Mouse (Mus musculus) liver, embryonic 16.5 days (tissue): ENCODE results near the gene Spdya. TPM values are rescaled to one million over a fixed set of nuclear protein-coding genes. Genes with fewer than 3 reads are reported as not detected.
"Not testable (repeated sequence)": the region's sequence is repeated elsewhere in the genome, so short reads cannot be mapped to it uniquely, and the experiment has no call there.

Experiments
- ATAC-seq: fragments of 200-750 bp; cut with Nextera tagmentation; 2 replicates; pipeline ENCODE4 v1.8.0; 2017; ENCODE audit warnings: low read depth, mild to moderate bottlenecking, moderate number of reproducible peaks, moderate library complexity
- H3K27ac ChIP-seq: fragments of 300-500 bp; sonication (generic); 2 replicates; pipeline ENCODE4 v1.5.1; 2014; ENCODE audit warnings: mild to moderate bottlenecking, low read length
- H3K27me3 ChIP-seq: fragments of 300-500 bp; sonication (generic); 2 replicates; pipeline ENCODE4 v1.6.1; 2014; ENCODE audit warnings: low read depth, low read length, mixed read lengths; ENCODE audit not compliant: control insufficient read depth, insufficient read depth
- H3K36me3 ChIP-seq: fragments of 300-500 bp; sonication (generic); 2 replicates; pipeline ENCODE4 v1.6.1; 2014; ENCODE audit warnings: mild to moderate bottlenecking; ENCODE audit not compliant: control insufficient read depth, insufficient read depth
- H3K4me1 ChIP-seq: fragments of 300-500 bp; sonication (generic); 2 replicates; pipeline ENCODE4 v1.6.1; 2014; ENCODE audit warnings: low read depth, low read length, mixed read lengths; ENCODE audit not compliant: control insufficient read depth
- H3K4me2 ChIP-seq: fragments of 300-500 bp; sonication (generic); 2 replicates; pipeline ENCODE4 v1.6.1; 2014; ENCODE audit warnings: low read depth, low read length, mixed read lengths
- H3K4me3 ChIP-seq: fragments of 300-500 bp; sonication (generic); 2 replicates; pipeline ENCODE4 v1.5.1; 2014; ENCODE audit warnings: low read depth, mild to moderate bottlenecking, low read length
- H3K9ac ChIP-seq: fragments of 300-500 bp; sonication (generic); 2 replicates; pipeline ENCODE4 v1.6.1; 2014; ENCODE audit warnings: low read depth, low read length
- H3K9me3 ChIP-seq: fragments of 300-500 bp; sonication (generic); replicated peaks from 2 replicates; pipeline ENCODE4 v1.6.1; 2016; ENCODE audit warnings: low read length; ENCODE audit not compliant: control insufficient read depth
- WGBS: fragments of 180-500 bp; shearing (Covaris S2); extraction: QIAGEN DNeasy Blood & Tissue Kit; methylation state at CpG from one replicate; pipeline ENCODE4 v1.1.7; 2014; ENCODE audit not compliant: insufficient replicate concordance; 5-methylcytosine and 5-hydroxymethylcytosine counted together
- polyA plus RNA-seq: library from polyadenylated mRNA; unstranded; fragments of >200 nt; fragmentation: Nextera tagmentation; extraction: Ambion mirVana; gene quantifications from 2 replicates; pipeline ENCODE4 v1.2.1, GENCODE M21; 2015

Gene Spdya
- polyA plus RNA-seq, 1 experiment from 2014 or later: 0.19 TPM

DNA sequence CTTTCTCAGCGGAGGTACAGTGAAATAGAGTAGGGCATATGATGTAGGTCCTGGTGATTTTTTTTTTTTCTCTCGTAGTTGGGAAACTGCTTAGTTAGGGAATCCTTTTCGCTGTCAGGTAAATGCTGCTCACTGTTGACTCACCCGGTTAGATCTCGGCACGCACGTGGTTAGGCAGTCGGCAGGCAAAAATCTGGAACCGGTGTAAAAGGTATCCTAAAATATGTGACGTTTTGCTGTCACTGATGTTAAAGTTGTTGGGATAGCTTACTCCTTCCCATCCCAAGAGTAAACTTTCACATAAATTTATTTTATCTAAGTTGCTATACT is 65.1 kb downstream of the Spdya start:
- peak overlapping the region; percentile 97 for H3K4me3 ChIP-seq

DNA sequence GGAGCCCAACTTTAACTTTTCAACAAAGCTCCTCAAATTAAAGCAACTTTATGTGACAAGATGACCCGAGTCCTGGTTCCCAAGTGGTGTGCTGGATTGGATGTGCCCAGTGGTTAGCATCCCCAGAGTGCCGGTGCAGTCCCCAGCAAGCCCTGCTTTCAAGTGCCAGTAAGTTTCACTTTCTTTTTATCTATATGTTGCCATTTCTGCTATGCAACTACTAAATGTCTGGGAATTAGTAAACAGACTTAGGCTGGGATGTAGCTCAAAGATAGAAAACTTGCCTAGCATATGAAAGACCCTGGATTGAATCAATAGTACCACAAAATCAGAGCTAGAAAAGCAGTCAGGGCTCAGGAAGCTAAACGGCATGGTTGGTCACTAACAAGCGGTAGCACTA is 66.1 kb downstream of the Spdya start:
- Histone ChIP-seq H3K4me2 (peak overlapping the region; percentile 94), H3K36me3 (no peaks in the 10 kb centered on the region), H3K4me3 (peak overlapping the region; percentile 97), H3K9ac (peak overlapping the region; percentile 47), H3K4me1 (peaks cover 28% of the 10 kb centered on the region), H3K27me3 (no peaks in the 10 kb centered on the region), H3K9me3 (no peaks in the 10 kb centered on the region), H3K27ac (peak overlapping the region; percentile 19; the same call in 1 of the 2 replicates)
- ATAC-seq: no peak
- WGBS: 27% methylated on average over 4 of the region's 4 CpGs

More for the DNA sequence above, 65.1 kb downstream of the Spdya start:
- Histone ChIP-seq H3K27me3 (no peaks in the 10 kb centered on the region), H3K36me3 (no peaks in the 10 kb centered on the region), H3K4me2 (peak overlapping the region; percentile 94), H3K9me3 (no peaks in the 10 kb centered on the region), H3K9ac (peak overlapping the region; percentile 81), H3K4me1 (peaks cover 28% of the 10 kb centered on the region), H3K27ac (no peak overlapping the region; the same call in 1 of the 2 replicates)
- 0% methylated on average over 10 of the region's 10 CpGs for WGBS
- ATAC-seq: no peak

DNA sequence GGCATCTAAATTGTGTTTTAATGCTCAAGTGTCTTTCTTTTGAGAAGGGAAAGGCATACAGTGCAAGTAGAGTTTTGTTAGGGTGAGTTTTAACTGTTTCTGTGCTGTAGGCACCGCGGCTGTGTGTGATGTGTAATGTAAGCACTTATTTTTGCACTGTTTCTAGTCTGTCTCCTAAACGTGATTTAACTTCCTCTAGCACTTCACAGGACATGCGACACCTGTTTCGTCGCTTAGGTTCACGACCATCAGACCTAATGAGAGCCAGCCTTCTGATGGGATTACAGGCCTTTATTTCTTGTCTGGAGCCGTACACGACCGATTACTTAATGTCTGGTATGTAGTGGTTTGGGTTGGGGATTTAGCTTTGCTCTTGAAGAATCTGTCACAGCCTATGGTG is 79.9 kb downstream of the Spdya start:
- H3K4me2 ChIP-seq: no peak overlapping the region
- H3K27ac ChIP-seq: no peak overlapping the region
- peaks cover 39% of the 10 kb centered on the region for H3K36me3 ChIP-seq
- H3K9me3 ChIP-seq: no peaks in the 10 kb centered on the region
- H3K4me3 ChIP-seq: no peak overlapping the region
- no peak for ATAC-seq
- H3K27me3 ChIP-seq: no peaks in the 10 kb centered on the region
- 79% methylated on average over 10 of the region's 10 CpGs for WGBS
- H3K4me1 ChIP-seq: no peaks in the 10 kb centered on the region
- no peak overlapping the region for H3K9ac ChIP-seq

DNA sequence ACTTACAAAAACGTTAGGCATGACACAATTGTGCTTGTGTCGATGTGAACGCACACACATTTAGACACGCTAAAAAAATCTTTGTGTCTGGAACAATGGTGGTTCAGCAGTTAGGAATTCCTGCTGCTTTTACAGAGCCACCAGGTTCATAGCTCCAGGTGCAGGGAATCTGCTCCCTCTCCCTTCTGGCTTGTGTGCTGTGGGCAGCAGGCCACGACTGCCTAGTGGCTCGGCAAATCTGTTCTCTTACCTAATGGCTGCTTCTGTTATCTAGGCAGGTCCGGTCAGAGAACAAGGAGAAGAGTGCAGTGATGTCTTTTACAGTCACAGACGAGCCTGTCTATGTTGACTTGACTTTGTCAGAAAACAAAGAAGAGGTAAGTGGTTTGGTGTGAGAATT is 81.5 kb downstream of the Spdya start:
- Histone ChIP-seq H3K9ac (no peak overlapping the region), H3K4me3 (no peak overlapping the region), H3K27me3 (no peaks in the 10 kb centered on the region), H3K27ac (no peak overlapping the region), H3K36me3 (peaks cover 33% of the 10 kb centered on the region), H3K4me2 (no peak overlapping the region), H3K4me1 (no peaks in the 10 kb centered on the region), H3K9me3 (no peaks in the 10 kb centered on the region)
- WGBS: 66% methylated on average over 8 of the region's 8 CpGs
- no peak for ATAC-seq

DNA sequence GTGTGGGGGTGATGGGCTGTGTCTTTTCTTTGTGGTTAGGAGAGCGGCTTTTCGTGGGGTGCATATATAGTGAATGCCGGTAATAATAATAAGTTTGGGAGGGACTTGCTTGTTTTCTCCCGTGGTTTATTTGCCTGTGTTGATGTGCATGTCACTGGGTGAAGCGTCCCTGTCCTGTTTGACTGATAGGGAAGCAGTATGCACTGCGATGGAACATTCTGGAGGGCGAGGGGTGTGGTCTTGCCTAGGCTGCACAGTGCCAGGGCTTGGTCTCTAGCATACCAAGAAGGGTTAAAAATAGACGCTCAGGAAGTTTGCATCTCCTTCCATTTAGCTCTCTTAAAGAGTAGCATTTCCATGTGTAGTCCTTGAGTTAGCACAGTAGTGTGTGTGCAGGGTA is 84.9 kb downstream of the Spdya start:
- Histone ChIP-seq H3K9me3 (no peaks in the 10 kb centered on the region), H3K36me3 (peaks cover 38% of the 10 kb centered on the region), H3K9ac (no peak overlapping the region), H3K4me3 (no peak overlapping the region), H3K4me2 (no peak overlapping the region), H3K27ac (no peak overlapping the region), H3K4me1 (no peaks in the 10 kb centered on the region), H3K27me3 (no peaks in the 10 kb centered on the region)
- no peak for ATAC-seq
- 78% methylated on average over 8 of the region's 8 CpGs for WGBS

DNA sequence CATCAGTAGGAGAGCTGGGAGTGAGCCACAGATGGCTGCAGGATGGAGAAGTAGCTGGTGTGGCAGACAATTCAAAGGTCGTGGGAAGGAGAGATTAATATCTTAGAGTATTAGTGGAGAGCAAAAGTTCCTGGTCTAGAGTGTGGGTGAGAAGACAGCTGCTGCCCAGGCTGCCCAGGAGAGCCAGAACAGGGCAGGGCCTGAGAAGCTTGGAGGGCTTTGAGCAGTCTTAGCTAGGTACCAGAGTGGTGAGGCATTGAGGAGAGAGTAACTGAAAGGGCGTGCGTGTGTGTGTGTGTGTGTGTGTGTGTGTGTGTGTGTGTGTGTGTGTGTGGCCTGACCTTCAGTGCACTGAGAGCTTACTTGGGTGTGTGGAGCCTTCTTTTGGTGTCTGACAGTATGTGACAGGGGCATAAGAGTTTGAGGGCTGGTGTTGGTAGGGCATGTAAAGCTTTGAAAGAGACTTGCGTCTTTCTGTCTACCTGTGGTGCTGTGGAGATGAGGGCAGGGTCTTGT is 85.9 kb downstream of the Spdya start:
- ATAC-seq: no peak
- WGBS: 65% methylated on average over 4 of the region's 4 CpGs
- no peak overlapping the region for H3K4me2 ChIP-seq
- no peaks in the 10 kb centered on the region for H3K27me3 ChIP-seq
- no peaks in the 10 kb centered on the region for H3K4me1 ChIP-seq
- no peak overlapping the region for H3K27ac ChIP-seq
- no peaks in the 10 kb centered on the region for H3K9me3 ChIP-seq
- H3K36me3 ChIP-seq: peaks cover 40% of the 10 kb centered on the region
- H3K4me3 ChIP-seq: no peak overlapping the region
- H3K9ac ChIP-seq: no peak overlapping the region

DNA sequence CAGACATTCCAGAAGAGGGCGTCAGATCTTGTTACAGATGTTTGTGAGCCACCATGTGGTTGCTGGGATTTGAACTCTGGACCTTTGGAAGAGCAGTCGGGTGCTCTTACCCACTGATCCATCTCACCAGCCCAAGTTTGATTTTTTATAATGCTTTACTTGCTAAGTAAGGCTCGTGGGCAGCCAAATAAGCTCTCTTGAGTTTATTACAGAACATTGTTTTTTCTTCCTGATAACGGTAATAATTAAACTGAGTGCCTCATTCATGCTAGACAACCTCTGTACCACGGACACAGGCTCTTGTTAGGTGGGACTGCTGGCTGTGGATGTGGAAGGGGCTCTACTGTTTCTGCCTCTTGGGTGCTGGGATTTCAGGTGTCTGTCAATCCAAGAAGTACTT is 87.2 kb downstream of the Spdya start:
- H3K4me1 ChIP-seq, H3K27me3 ChIP-seq, H3K27ac ChIP-seq, H3K4me2 ChIP-seq, H3K4me3 ChIP-seq, H3K9ac ChIP-seq, H3K9me3 ChIP-seq, ATAC-seq: not testable (repeated sequence)
- 68% methylated on average over 5 of the region's 5 CpGs for WGBS
- H3K36me3 ChIP-seq: peaks cover 33% of the 10 kb centered on the region

Other genes starting within 250 kb of the Spdya start
- gene Emilin2, start 240.1 kb upstream of the Spdya start, polyA plus RNA-seq: 18.5 and 20.0 TPM in 2 replicates
- gene Gm4707, start 92.1 kb upstream of the Spdya start, polyA plus RNA-seq: 1.1 and 1.3 TPM in 2 replicates
- 24.6 and 25.5 TPM in 2 replicates for gene Smchd1, start 76.7 kb upstream of the Spdya start, polyA plus RNA-seq
- gene Ndc80, start 25.2 kb upstream of the Spdya start, polyA plus RNA-seq: 30.2 and 32.5 TPM in 2 replicates
- gene Wdr43, start 63.8 kb downstream of the Spdya start, polyA plus RNA-seq: 26.0 and 26.6 TPM in 2 replicates
- not detected in 2 replicates for gene Togaram2, start 121.2 kb downstream of the Spdya start, polyA plus RNA-seq
- 0.01 and 0.02 TPM in 2 replicates for gene Pcare, start 200.8 kb downstream of the Spdya start, polyA plus RNA-seq
- gene Clip4, start 216.4 kb downstream of the Spdya start, polyA plus RNA-seq: 0.19 and 0.28 TPM in 2 replicates